Comparison of ENCODE assay signal across 28 mouse cellular contexts in the genomic region with DNA sequence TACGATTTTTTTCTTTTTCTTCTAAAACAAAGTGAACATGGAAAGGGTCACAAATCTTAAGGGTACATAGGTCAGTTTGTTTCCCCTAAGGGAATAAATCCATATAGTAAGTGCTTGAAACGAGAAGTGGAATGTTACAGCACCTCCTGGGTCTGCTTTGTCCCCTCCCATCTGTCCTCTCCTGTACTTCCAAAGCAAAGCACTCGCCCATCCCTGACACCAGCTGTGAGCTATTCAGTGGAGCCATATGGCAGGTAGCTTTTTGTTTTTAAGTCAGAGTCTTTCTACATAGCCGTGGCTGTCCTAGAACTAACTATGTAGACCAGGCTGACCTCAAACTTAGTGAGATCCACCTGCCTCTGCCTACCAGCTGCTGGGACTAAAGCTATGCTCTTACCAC. TPM values are rescaled to one million over a fixed set of nuclear protein-coding genes. Genes with fewer than 3 reads are reported as not detected.
DNase-seq lines count a peak whose midpoint lies in the region; ATAC-seq and TF ChIP-seq lines count a peak whose summit lies in the region.
"Had no signal": no experiment of that assay in that cellular context is flagged by ENCODE, and none has a peak within 500 bp of the region (broad histone marks: within the 10 kb centered on the region; RNA-seq: fewer than 3 reads in every experiment).

No protein-coding gene starts in this region.

- H3K9ac ChIP-seq in hindbrain, postnatal 0 days (replicated peaks; ENCODE audit: low read length): no peak overlapping the region
- no peak overlapping the region for H3K9ac ChIP-seq in hindbrain, embryonic 14.5 days
- H3K9ac ChIP-seq: embryonic facial prominence, embryonic 12.5 days; heart, embryonic 15.5 days; limb, embryonic 12.5 days; liver, embryonic 15.5 days; lung, embryonic 14.5 days; midbrain, embryonic 15.5 days had no signal

- peak; percentile 34 to 53 for DNase-seq in cerebellum, postnatal 10 days
- no peak for DNase-seq in cerebellum, postnatal 4 days (ENCODE audit: low spot score in 2 of 2)
- DNase-seq in hindbrain, postnatal 0 days (ENCODE audit: low spot score): peak; percentile 27
- no peak for DNase-seq in hindbrain, embryonic 14.5 days (ENCODE audit: low spot score)
- DNase-seq in ES-CJ7 (ENCODE audit: low read depth, low spot score): peak; percentile 14
- DNase-seq in mesoderm, embryonic 11.5 days (ENCODE audit: low read depth, low spot score): peak; percentile 13
- DNase-seq in heart, adult 11 months: no peak
- DNase-seq: adrenal gland, adult 2 months; adrenal gland, postnatal 36 days; gastrocnemius, postnatal 14 days; kidney, adult 8-10 months; kidney, postnatal 4 days; lung, embryonic 14.5 days; lung, postnatal 14 days; right cerebral cortex, adult 18-20 months; spleen, adult 18-20 months; thymus, adult 2 months; thymus, postnatal 36 days had no signal

- 43% methylated on average over 4 of the region's 4 CpGs for WGBS in hindbrain, postnatal 0 days
- WGBS in hindbrain, embryonic 14.5 days: 37% methylated on average over 4 of the region's 4 CpGs

- no peak overlapping the region for H3K4me3 ChIP-seq in hindbrain, postnatal 0 days (ENCODE audit: low read length)
- no peak overlapping the region for H3K4me3 ChIP-seq in hindbrain, embryonic 14.5 days (replicated peaks; ENCODE audit: low read length)
- H3K4me3 ChIP-seq: embryonic facial prominence, embryonic 12.5 days; heart, embryonic 10.5 days; heart, embryonic 15.5 days; limb, embryonic 12.5 days; liver, embryonic 15.5 days; midbrain, embryonic 10.5 days; midbrain, embryonic 15.5 days had no signal

- H3K9me3 ChIP-seq in hindbrain, postnatal 0 days (ENCODE audit: low read length): no peaks in the 10 kb centered on the region
- no peaks in the 10 kb centered on the region for H3K9me3 ChIP-seq in hindbrain, embryonic 14.5 days (ENCODE audit: control insufficient read depth, low read length)
- H3K9me3 ChIP-seq: embryonic facial prominence, embryonic 12.5 days; heart, embryonic 10.5 days; heart, embryonic 15.5 days; liver, embryonic 15.5 days; midbrain, embryonic 10.5 days; midbrain, embryonic 15.5 days had no signal

- H3K27me3 ChIP-seq in hindbrain, postnatal 0 days (ENCODE audit: insufficient read depth, low read length): no peaks in the 10 kb centered on the region
- no peaks in the 10 kb centered on the region for H3K27me3 ChIP-seq in hindbrain, embryonic 14.5 days (ENCODE audit: control insufficient read depth, insufficient read depth, low read length)
- H3K27me3 ChIP-seq: embryonic facial prominence, embryonic 12.5 days; heart, embryonic 15.5 days; limb, embryonic 12.5 days; midbrain, embryonic 15.5 days had no signal

- no peak for TF ChIP-seq CTCF in hindbrain, postnatal 0 days (IDR thresholded peaks at IDR 0.05; ENCODE audit: low read depth)

- no peak overlapping the region for H3K4me2 ChIP-seq in hindbrain, postnatal 0 days (ENCODE audit: low read depth, low read length)
- H3K4me2 ChIP-seq in hindbrain, embryonic 14.5 days (replicated peaks): no peak overlapping the region
- H3K4me2 ChIP-seq: embryonic facial prominence, embryonic 12.5 days; heart, embryonic 15.5 days; limb, embryonic 12.5 days; liver, embryonic 15.5 days; lung, embryonic 14.5 days; midbrain, embryonic 15.5 days had no signal

- no peak for ATAC-seq in hindbrain, postnatal 0 days
- ATAC-seq in hindbrain, embryonic 14.5 days (ENCODE audit: low FRiP score): no peak
- ATAC-seq: activated CD4-positive, CD25-positive, alpha-beta regulatory T cell, adult 4 months; intestine, embryonic 16.5 days; midbrain, embryonic 15.5 days had no signal

- H3K36me3 ChIP-seq in hindbrain, postnatal 0 days (ENCODE audit: insufficient read depth, low read length): no peaks in the 10 kb centered on the region
- no peaks in the 10 kb centered on the region for H3K36me3 ChIP-seq in hindbrain, embryonic 14.5 days (replicated peaks; ENCODE audit: control insufficient read depth, insufficient read depth)
- H3K36me3 ChIP-seq: embryonic facial prominence, embryonic 12.5 days; heart, embryonic 10.5 days; heart, embryonic 15.5 days; limb, embryonic 12.5 days; liver, embryonic 15.5 days; midbrain, embryonic 10.5 days; midbrain, embryonic 15.5 days had no signal

- no peak overlapping the region; the same call in 1 of the 2 replicates for H3K27ac ChIP-seq in hindbrain, postnatal 0 days
- H3K27ac ChIP-seq in hindbrain, embryonic 14.5 days: no peak overlapping the region
- H3K27ac ChIP-seq: embryonic facial prominence, embryonic 12.5 days; heart, embryonic 10.5 days; heart, embryonic 15.5 days; kidney, postnatal 0 days; limb, embryonic 12.5 days; liver, embryonic 15.5 days; midbrain, embryonic 10.5 days; midbrain, embryonic 15.5 days had no signal

- H3K4me1 ChIP-seq in hindbrain, postnatal 0 days (ENCODE audit: insufficient read depth, low read length): no peaks in the 10 kb centered on the region
- no peaks in the 10 kb centered on the region for H3K4me1 ChIP-seq in hindbrain, embryonic 14.5 days (replicated peaks; ENCODE audit: control insufficient read depth, insufficient read depth, low read length)
- H3K4me1 ChIP-seq: embryonic facial prominence, embryonic 12.5 days; heart, embryonic 10.5 days; heart, embryonic 15.5 days; limb, embryonic 12.5 days; midbrain, embryonic 10.5 days; midbrain, embryonic 15.5 days had no signal

RNA-seq across cellular contexts. Expression of gene Agpat4, which starts 12.2 kb away (rescaled TPM):
- total RNA-seq in hindbrain, postnatal 0 days (2014; rRNA removed): 53.6 and 59.3 TPM in 2 replicates
- 56.6 and 61.5 TPM in 2 replicates for polyA plus RNA-seq in hindbrain, postnatal 0 days (2015; fragmentation: Nextera tagmentation; extraction: Ambion mirVana)
- polyA plus RNA-seq in hindbrain, embryonic 14.5 days (2014; fragmentation: Nextera tagmentation; extraction: Ambion mirVana): 36.1 and 38.2 TPM in 2 replicates

Comparison
In these comparisons a context has a peak if more than half of its experiments do, and no peak if none do; other contexts are left out.
1. DNase-seq: peak in cerebellum, postnatal 10 days (2 of 2), hindbrain, postnatal 0 days (single experiment), ES-CJ7 (single experiment) and mesoderm, embryonic 11.5 days (single experiment); none in cerebellum, postnatal 4 days (0 of 2), hindbrain, embryonic 14.5 days (single experiment) and heart, adult 11 months (single experiment).